17 mouse cellular contexts compared by ENCODE assay signal in the genomic region with DNA sequence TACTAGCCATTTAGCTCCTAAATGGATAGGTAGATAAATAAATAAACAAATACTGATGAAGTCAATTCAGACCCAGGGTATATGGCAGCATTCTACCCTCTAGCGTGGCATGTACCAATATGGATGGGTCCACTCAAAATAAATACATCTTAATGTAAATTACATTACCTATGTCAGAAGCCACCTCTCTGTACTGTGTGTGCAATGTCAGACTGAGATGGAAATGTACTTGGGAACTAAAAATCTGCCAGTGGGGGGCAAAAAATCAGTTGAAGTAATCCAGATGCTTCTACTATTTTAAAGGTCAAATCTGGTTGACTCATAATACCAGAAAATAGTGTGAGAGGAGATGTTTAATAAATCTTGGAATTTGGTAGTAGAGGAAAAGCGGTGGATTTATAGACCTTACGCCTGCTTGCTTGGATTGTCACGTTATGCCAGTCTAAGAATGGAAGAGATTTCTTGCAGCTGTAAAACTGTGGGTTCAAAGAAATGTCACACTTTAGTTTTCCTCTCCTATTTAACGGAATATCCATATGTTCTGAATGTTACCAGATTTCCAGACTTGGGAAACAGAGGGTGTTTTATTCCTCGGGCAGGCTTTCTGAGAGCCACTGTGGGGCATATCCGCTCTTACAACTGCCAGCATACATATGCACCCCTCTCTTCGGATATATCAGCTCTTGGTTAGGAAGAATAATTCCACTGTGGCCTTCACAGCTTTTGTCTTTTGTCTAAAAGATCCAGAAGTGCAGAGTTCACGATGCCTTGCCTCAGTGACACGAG.
"Had no signal": no experiment of that assay in that cellular context is flagged by ENCODE, and none has a peak within 500 bp of the region (broad histone marks: within the 10 kb centered on the region; RNA-seq: fewer than 3 reads in every experiment).

No protein-coding gene starts in this region.

- ATAC-seq: liver, postnatal 0 days; midbrain, embryonic 13.5 days had no signal

- H3K9me3 ChIP-seq: liver, embryonic 13.5 days; lung, embryonic 15.5 days; midbrain, embryonic 13.5 days; neural tube, embryonic 12.5 days; stomach, embryonic 15.5 days had no signal

- H3K36me3 ChIP-seq: liver, embryonic 13.5 days; lung, embryonic 15.5 days; midbrain, embryonic 13.5 days; neural tube, embryonic 12.5 days; stomach, embryonic 15.5 days had no signal

- H3K4me3 ChIP-seq: layer of hippocampus, adult 2 months; liver, embryonic 13.5 days; lung, embryonic 15.5 days; megakaryocyte, embryonic 14.5 days; midbrain, embryonic 13.5 days; myocyte; neural tube, embryonic 12.5 days; stomach, embryonic 15.5 days had no signal

- DNase-seq: kidney, adult 18-20 months; kidney, postnatal 10 days; kidney, postnatal 4 days; liver; liver, embryonic 13.5 days; liver, postnatal 0 days; lung, postnatal 14 days; right cerebral cortex, postnatal 14 days; thymus, postnatal 36 days had no signal

- H3K27ac ChIP-seq: layer of hippocampus, adult 2 months; liver, embryonic 13.5 days; lung, embryonic 15.5 days; macrophage; midbrain, embryonic 13.5 days; neural tube, embryonic 12.5 days; stomach, embryonic 15.5 days had no signal

- H3K9ac ChIP-seq: liver, embryonic 13.5 days; liver, postnatal 0 days; lung, embryonic 15.5 days; midbrain, embryonic 13.5 days; neural tube, embryonic 12.5 days; stomach, embryonic 15.5 days had no signal

- H3K27me3 ChIP-seq: liver, embryonic 13.5 days; lung, embryonic 15.5 days; megakaryocyte, embryonic 14.5 days; midbrain, embryonic 13.5 days; neural tube, embryonic 12.5 days; stomach, embryonic 15.5 days had no signal

- H3K4me2 ChIP-seq: liver, embryonic 13.5 days; lung, embryonic 15.5 days; midbrain, embryonic 13.5 days; neural tube, embryonic 12.5 days; stomach, embryonic 15.5 days had no signal

- H3K4me1 ChIP-seq: liver, embryonic 13.5 days; lung, embryonic 15.5 days; megakaryocyte, embryonic 14.5 days; neural tube, embryonic 12.5 days; stomach, embryonic 15.5 days had no signal
